Mouse (Mus musculus): ENCODE measurements around the gene Ncbp3. TPM values are rescaled to one million over a fixed set of nuclear protein-coding genes. Genes with fewer than 3 reads are reported as not detected.

Ncbp3 gene
- polyA plus RNA-seq, 1 experiment from 2014 or later, result 4.9 TPM

DNA sequence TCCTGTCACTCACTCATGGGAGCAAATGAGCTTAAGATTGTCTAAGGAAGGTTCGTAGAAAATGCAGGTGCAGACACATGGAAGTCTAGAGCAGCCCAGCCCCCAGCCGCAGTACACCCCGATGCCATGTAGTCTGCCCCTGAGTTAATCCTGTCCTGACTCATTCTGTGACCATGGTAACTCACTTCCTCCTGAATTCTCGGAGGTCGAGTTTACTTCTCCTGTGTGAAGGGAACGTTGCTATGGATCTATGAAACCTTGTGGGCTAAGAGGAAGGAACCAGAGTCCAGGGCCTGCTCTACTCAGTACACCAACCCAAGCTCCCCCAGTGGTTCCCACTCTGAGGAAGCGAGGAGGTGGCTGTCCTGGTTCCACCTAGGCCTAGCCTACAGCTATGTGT is 45.3 kb downstream of the Ncbp3 start:
- TF ChIP-seq EP300 (optimal IDR thresholded peaks at IDR 0.05), result no peak
- no peak for TF ChIP-seq CTCF (IDR thresholded peaks at IDR 0.05; ENCODE audit: low read depth)
- H3K4me2 ChIP-seq (replicated peaks; ENCODE audit: low read depth), result no peak overlapping the region
- ATAC-seq (ENCODE audit: low FRiP score, low TSS enrichment) (no peak), DNase-seq (ENCODE audit: low spot score) (no peak)
- H3K36me3 ChIP-seq (ENCODE audit: control insufficient read depth, insufficient read depth, low read length), result no peaks in the 10 kb centered on the region
- no peak overlapping the region for H3K27ac ChIP-seq (replicated peaks)
- H3K9ac ChIP-seq (ENCODE audit: low read length), result no peak overlapping the region
- no peaks in the 10 kb centered on the region for H3K4me1 ChIP-seq (replicated peaks; ENCODE audit: control insufficient read depth, insufficient read depth)
- H3K9me3 ChIP-seq (ENCODE audit: control insufficient read depth, low read length), result no peaks in the 10 kb centered on the region
- no peaks in the 10 kb centered on the region for H3K27me3 ChIP-seq (ENCODE audit: control insufficient read depth, insufficient read depth, low read length)
- 66% methylated on average over 7 of the region's 7 CpGs for WGBS
- H3K4me3 ChIP-seq (ENCODE audit: low read depth, low read length), result no peak overlapping the region

DNA sequence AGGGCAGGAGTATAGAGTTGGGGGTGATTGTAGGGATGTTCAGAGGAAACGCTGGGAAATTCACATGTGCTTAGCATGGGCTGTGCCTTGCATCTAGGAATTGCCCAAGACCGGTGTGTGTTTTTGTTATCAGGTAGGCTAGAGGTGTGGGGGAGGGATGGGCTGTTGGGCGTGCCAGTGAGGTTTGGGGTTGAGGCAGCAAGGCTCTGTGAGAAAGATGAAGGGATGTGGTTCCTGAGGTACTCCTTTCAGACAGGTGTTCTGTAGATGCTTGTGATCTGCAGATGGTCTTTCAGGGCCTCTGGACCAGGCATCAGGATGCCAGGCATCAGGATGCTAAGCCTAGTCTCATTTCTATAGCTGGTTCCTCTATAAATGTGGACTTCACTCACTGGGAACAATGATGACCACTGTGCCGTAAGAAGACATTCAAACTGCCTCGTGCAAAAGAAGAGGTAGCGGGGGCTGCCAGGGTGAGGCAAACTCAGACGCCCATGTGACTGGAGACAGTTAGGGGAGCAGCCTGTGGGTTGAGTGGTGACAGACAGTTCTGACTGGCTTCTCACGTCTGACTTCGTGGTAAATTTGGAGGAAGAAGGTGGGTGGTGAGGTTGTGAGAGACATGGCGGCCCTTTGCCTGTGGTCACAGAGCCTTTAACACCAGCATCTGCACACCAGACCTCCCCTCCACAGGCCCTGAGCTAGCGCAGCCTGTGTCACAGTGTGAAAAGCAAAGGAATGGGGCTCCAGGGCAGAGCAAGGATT is 46.8 kb downstream of the Ncbp3 start:
- DNase-seq (ENCODE audit: low spot score), result no peak
- no peak overlapping the region for H3K4me2 ChIP-seq (replicated peaks; ENCODE audit: low read depth)
- no peak for TF ChIP-seq EP300 (optimal IDR thresholded peaks at IDR 0.05)
- TF ChIP-seq CTCF (IDR thresholded peaks at IDR 0.05; ENCODE audit: low read depth), result no peak

GRCm38 (mm10) chr11:73098860-73099259 is 51.3 kb downstream of the Ncbp3 start:
- TF ChIP-seq CTCF (IDR thresholded peaks at IDR 0.05; ENCODE audit: low read depth) (no peak), EP300 (optimal IDR thresholded peaks at IDR 0.05) (no peak)
- ATAC-seq (ENCODE audit: low FRiP score, low TSS enrichment) (no peak), DNase-seq (ENCODE audit: low spot score) (no peak)
- H3K4me2 ChIP-seq (replicated peaks; ENCODE audit: low read depth), result no peak overlapping the region
- no peak overlapping the region for H3K4me3 ChIP-seq (ENCODE audit: low read depth, low read length)
- no peak overlapping the region for H3K27ac ChIP-seq (replicated peaks)
- no peak overlapping the region for H3K9ac ChIP-seq (ENCODE audit: low read length)
- H3K9me3 ChIP-seq (ENCODE audit: control insufficient read depth, low read length), result no peaks in the 10 kb centered on the region
- no peaks in the 10 kb centered on the region for H3K36me3 ChIP-seq (ENCODE audit: control insufficient read depth, insufficient read depth, low read length)
- no peaks in the 10 kb centered on the region for H3K4me1 ChIP-seq (replicated peaks; ENCODE audit: control insufficient read depth, insufficient read depth)
- H3K27me3 ChIP-seq (ENCODE audit: control insufficient read depth, insufficient read depth, low read length), result no peaks in the 10 kb centered on the region
- whole genome bisulfite sequencing, result 60% methylated on average over 5 of the region's 5 CpGs

More for the DNA sequence above, 46.8 kb downstream of the Ncbp3 start:
- H3K4me1 ChIP-seq (replicated peaks; ENCODE audit: control insufficient read depth, insufficient read depth), result no peaks in the 10 kb centered on the region
- no peaks in the 10 kb centered on the region for H3K36me3 ChIP-seq (ENCODE audit: control insufficient read depth, insufficient read depth, low read length)
- WGBS, result 67% methylated on average over 11 of the region's 11 CpGs
- no peak for ATAC-seq (ENCODE audit: low FRiP score, low TSS enrichment)
- no peak overlapping the region for H3K9ac ChIP-seq (ENCODE audit: low read length)
- no peak overlapping the region for H3K27ac ChIP-seq (replicated peaks)
- H3K9me3 ChIP-seq (ENCODE audit: control insufficient read depth, low read length), result no peaks in the 10 kb centered on the region
- no peak overlapping the region for H3K4me3 ChIP-seq (ENCODE audit: low read depth, low read length)
- no peaks in the 10 kb centered on the region for H3K27me3 ChIP-seq (ENCODE audit: control insufficient read depth, insufficient read depth, low read length)

DNA sequence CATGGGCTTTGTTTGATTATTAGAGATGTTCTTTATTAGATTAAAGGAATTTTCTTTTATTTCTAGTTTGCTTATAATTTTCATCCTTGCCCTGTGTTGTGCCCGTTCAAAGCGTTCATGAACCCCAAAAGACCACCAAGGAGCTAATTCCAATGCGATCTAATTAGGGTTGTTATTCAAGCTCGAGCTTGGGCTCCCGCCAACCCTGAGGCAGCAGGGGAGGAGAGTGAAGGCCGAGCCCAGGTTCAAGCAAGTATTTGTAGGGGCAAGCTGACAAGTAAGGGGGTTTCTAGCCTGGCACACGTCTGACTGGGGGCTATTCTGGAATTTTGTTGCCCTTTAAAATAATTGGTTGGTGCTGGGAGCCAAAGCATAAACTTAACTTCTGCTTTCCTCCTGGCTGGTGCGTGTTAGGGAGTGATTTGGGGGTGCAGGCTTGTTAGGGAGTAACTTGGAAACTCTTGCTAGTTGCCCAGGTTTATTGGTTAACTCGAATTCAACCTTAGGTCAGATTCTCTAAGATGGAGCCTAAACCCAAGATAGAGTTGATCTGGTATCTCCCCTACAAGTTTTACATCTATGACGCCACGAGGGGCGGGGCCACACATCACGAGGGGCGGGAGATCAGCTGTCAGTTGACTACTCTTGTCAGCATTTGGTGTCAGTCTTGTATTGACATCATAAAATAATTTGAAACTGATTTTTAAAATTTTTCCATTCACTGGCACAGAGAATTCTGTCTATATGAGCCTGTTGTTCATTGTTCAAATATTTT is 52.6 kb downstream of the Ncbp3 start:
- no peak overlapping the region for H3K4me3 ChIP-seq (ENCODE audit: low read depth, low read length)
- no peaks in the 10 kb centered on the region for H3K27me3 ChIP-seq (ENCODE audit: control insufficient read depth, insufficient read depth, low read length)
- H3K9ac ChIP-seq (ENCODE audit: low read length), result no peak overlapping the region
- ATAC-seq (ENCODE audit: low FRiP score, low TSS enrichment) (no peak), DNase-seq (ENCODE audit: low spot score) (no peak)
- no peaks in the 10 kb centered on the region for H3K4me1 ChIP-seq (replicated peaks; ENCODE audit: control insufficient read depth, insufficient read depth)
- H3K4me2 ChIP-seq (replicated peaks; ENCODE audit: low read depth), result no peak overlapping the region
- no peaks in the 10 kb centered on the region for H3K36me3 ChIP-seq (ENCODE audit: control insufficient read depth, insufficient read depth, low read length)
- no peak overlapping the region for H3K27ac ChIP-seq (replicated peaks)
- WGBS, result 68% methylated on average over 14 of the region's 14 CpGs
- no peak for TF ChIP-seq EP300 (optimal IDR thresholded peaks at IDR 0.05)
- TF ChIP-seq CTCF (IDR thresholded peaks at IDR 0.05; ENCODE audit: low read depth), result no peak
- H3K9me3 ChIP-seq (ENCODE audit: control insufficient read depth, low read length), result no peaks in the 10 kb centered on the region

- Histone ChIP-seq H3K9ac (ENCODE audit: low read length) (no peak overlapping the region), H3K4me2 (replicated peaks; ENCODE audit: low read depth) (no peak overlapping the region), H3K36me3 (ENCODE audit: control insufficient read depth, insufficient read depth, low read length) (no peaks in the 10 kb centered on the region), H3K9me3 (ENCODE audit: control insufficient read depth, low read length) (no peaks in the 10 kb centered on the region), H3K27me3 (ENCODE audit: control insufficient read depth, insufficient read depth, low read length) (no peaks in the 10 kb centered on the region), H3K4me1 (replicated peaks; ENCODE audit: control insufficient read depth, insufficient read depth) (no peaks in the 10 kb centered on the region), H3K27ac (replicated peaks) (no peak overlapping the region), H3K4me3 (ENCODE audit: low read depth, low read length) (no peak overlapping the region)
- TF ChIP-seq CTCF (IDR thresholded peaks at IDR 0.05; ENCODE audit: low read depth), result no peak
- no peak for TF ChIP-seq EP300 (optimal IDR thresholded peaks at IDR 0.05)
- WGBS, result 64% methylated on average over 4 of the region's 4 CpGs
- ATAC-seq (ENCODE audit: low FRiP score, low TSS enrichment) (no peak), DNase-seq (ENCODE audit: low spot score) (no peak)
These were observed 53.7 kb downstream of the Ncbp3 start for GRCm38 (mm10) chr11:73101308-73101707.

DNA sequence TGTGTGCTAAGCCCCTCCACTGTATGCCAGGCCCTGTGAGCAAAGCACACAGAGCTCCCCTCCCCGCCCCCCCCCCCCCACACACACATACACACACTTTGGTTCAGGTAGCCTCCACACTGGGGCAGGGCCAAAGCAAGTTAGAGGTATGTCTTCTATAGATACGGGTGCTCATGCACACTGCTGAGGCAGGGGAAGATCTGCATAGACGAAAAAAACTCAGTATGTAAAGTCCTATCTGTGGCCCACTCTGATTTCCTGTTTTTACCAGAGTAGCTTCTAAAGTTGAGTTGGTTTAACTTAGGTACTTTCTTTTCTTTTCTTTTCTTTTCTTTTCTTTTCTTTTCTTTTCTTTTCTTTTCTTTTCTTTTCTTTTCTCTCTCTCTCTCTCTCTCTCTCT is 57.7 kb downstream of the Ncbp3 start:
- H3K4me2 ChIP-seq (replicated peaks; ENCODE audit: low read depth), result no peak overlapping the region
- no peaks in the 10 kb centered on the region for H3K4me1 ChIP-seq (replicated peaks; ENCODE audit: control insufficient read depth, insufficient read depth)
- no peaks in the 10 kb centered on the region for H3K9me3 ChIP-seq (ENCODE audit: control insufficient read depth, low read length)
- WGBS, result 47% methylated on average over 3 of the region's 3 CpGs
- DNase-seq (ENCODE audit: low spot score), result no peak
- TF ChIP-seq CTCF (IDR thresholded peaks at IDR 0.05; ENCODE audit: low read depth) (no peak), EP300 (optimal IDR thresholded peaks at IDR 0.05) (no peak)
- H3K36me3 ChIP-seq (ENCODE audit: control insufficient read depth, insufficient read depth, low read length), result no peaks in the 10 kb centered on the region
- ATAC-seq (ENCODE audit: low FRiP score, low TSS enrichment), result no peak
- H3K4me3 ChIP-seq (ENCODE audit: low read depth, low read length), result no peak overlapping the region
- no peak overlapping the region for H3K9ac ChIP-seq (ENCODE audit: low read length)
- no peaks in the 10 kb centered on the region for H3K27me3 ChIP-seq (ENCODE audit: control insufficient read depth, insufficient read depth, low read length)
- no peak overlapping the region for H3K27ac ChIP-seq (replicated peaks)
